Mouse (Mus musculus) hindbrain, embryonic 10.5 days (tissue): ENCODE measurements around the gene Olfr1459. TPM values are rescaled to one million over a fixed set of nuclear protein-coding genes. Genes with fewer than 3 reads are reported as not detected.

Experiments used
- DNase-seq: peaks from one replicate; pipeline ENCODE4 v3.0.0-alpha.2; 2017; ENCODE audit warnings: low spot score
- H3K27ac ChIP-seq: fragments of 300-500 bp; sonication (generic); 2 replicates; pipeline ENCODE4 v1.5.1; 2016; ENCODE audit warnings: mild to moderate bottlenecking, moderate library complexity
- H3K27me3 ChIP-seq: fragments of 300-500 bp; sonication (generic); 2 replicates; pipeline ENCODE4 v1.6.1; 2016; ENCODE audit warnings: mild to moderate bottlenecking; ENCODE audit not compliant: poor library complexity, insufficient read depth, severe bottlenecking
- H3K36me3 ChIP-seq: fragments of 300-500 bp; sonication (generic); 2 replicates; pipeline ENCODE4 v1.6.1; 2016; ENCODE audit warnings: mild to moderate bottlenecking, moderate library complexity
- H3K4me1 ChIP-seq: fragments of 300-500 bp; sonication (generic); replicated peaks from 2 replicates; pipeline ENCODE4 v1.6.1; 2016; ENCODE audit warnings: mild to moderate bottlenecking
- H3K4me3 ChIP-seq: fragments of 300-500 bp; sonication (generic); 2 replicates; pipeline ENCODE4 v1.5.1; 2016; ENCODE audit warnings: mild to moderate bottlenecking, moderate library complexity
- H3K9me3 ChIP-seq: fragments of 300-500 bp; sonication (generic); 2 replicates; pipeline ENCODE4 v1.6.1; 2016; ENCODE audit warnings: mild to moderate bottlenecking, moderate library complexity
- WGBS: fragments of 180-500 bp; shearing (Covaris S2); methylation state at CpG from one replicate; pipeline ENCODE4 v1.1.7; 2016; 5-methylcytosine and 5-hydroxymethylcytosine counted together
- polyA plus RNA-seq: library from polyadenylated mRNA; unstranded; fragments of >200 nt; fragmentation: Nextera tagmentation; extraction: Ambion mirVana; gene quantifications from 2 replicates; pipeline ENCODE4 v1.2.1, GENCODE M21; 2016

Gene Olfr1459
- not detected in 2 replicates for polyA plus RNA-seq

- Histone ChIP-seq H3K4me1 (no peaks in the 10 kb centered on the region), H3K36me3 (no peaks in the 10 kb centered on the region), H3K4me3 (no peak within 1 kb of the TSS), H3K27me3 (no peaks in the 10 kb centered on the region), H3K27ac (no peak within 1 kb of the TSS), H3K9me3 (peaks cover 34% of the 10 kb centered on the region)
- no peak for DNase-seq
- 71% methylated on average over 1 of the region's 1 CpGs for WGBS
These were observed at the start of gene Olfr1459 for GRCm38 (mm10) chr19:13149449-13149848. Olfr1459 (minus strand) TSS chr19:13149549.

- Histone ChIP-seq H3K36me3 (no peaks in the 10 kb centered on the region), H3K9me3 (peaks cover 34% of the 10 kb centered on the region), H3K4me3 (no peak within 1 kb of the TSS), H3K4me1 (no peaks in the 10 kb centered on the region), H3K27me3 (no peaks in the 10 kb centered on the region), H3K27ac (no peak within 1 kb of the TSS)
- no peak for DNase-seq
- WGBS = 88% methylated on average over 1 of the region's 1 CpGs
These were observed 36.1 kb upstream of the Olfr1459 start, which contains the start of gene Olfr1462 for GRCm38 (mm10) chr19:13185434-13185833. Olfr1462 (plus strand) TSS chr19:13185734.

GRCm38 (mm10) chr19:13162700-13163099, 13.4 kb upstream of the Olfr1459 start, which contains the start of gene Olfr1461:
Olfr1461 (plus strand) TSS chr19:13163000.
- WGBS = 51% methylated on average over 1 of the region's 1 CpGs

DNA sequence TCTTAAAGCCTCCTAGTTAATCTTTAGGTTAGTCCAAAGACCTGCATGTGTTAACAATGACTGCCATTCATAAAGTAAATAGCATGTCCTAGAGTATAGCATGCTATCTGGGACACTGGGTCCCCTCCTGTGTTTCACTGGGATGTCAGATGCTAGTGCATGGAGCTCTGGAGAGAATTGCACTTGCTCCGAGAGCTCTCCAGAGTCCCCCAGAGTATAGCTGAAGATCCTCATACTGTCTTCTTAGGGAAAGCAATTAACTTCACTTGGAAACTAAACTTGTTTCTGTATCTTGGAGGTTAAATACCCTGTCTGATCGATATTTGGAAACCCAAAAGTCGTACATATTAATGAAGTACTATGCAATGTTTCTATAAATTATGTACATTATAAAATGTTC, 42.7 kb downstream of the Olfr1459 start, which contains the start of gene Olfr1458:
Gene Olfr1458, minus strand, starts transcription at position 101 of the 400 bp plus-strand sequence.
- Histone ChIP-seq H3K9me3 (peaks cover 34% of the 10 kb centered on the region), H3K36me3 (no peaks in the 10 kb centered on the region), H3K4me1 (no peaks in the 10 kb centered on the region), H3K4me3 (no peak within 1 kb of the TSS), H3K27ac (no peak within 1 kb of the TSS), H3K27me3 (no peaks in the 10 kb centered on the region)
- DNase-seq = no peak
- 78% methylated on average over 3 of the region's 3 CpGs for whole genome bisulfite sequencing

More at GRCm38 (mm10) chr19:13162700-13163099, 13.4 kb upstream of the Olfr1459 start, which contains the start of gene Olfr1461:
- no peaks in the 10 kb centered on the region for H3K27me3 ChIP-seq
- no peak for DNase-seq
- H3K4me3 ChIP-seq = no peak within 1 kb of the TSS
- H3K9me3 ChIP-seq = peaks cover 11% of the 10 kb centered on the region
- H3K27ac ChIP-seq = no peak within 1 kb of the TSS
- H3K4me1 ChIP-seq = no peaks in the 10 kb centered on the region
- no peaks in the 10 kb centered on the region for H3K36me3 ChIP-seq

GRCm38 (mm10) chr19:13097791-13098190, 51.6 kb downstream of the Olfr1459 start, which contains the start of gene Olfr1457:
Olfr1457 (minus strand) TSS chr19:13097891.
- no peaks in the 10 kb centered on the region for H3K27me3 ChIP-seq
- no peaks in the 10 kb centered on the region for H3K36me3 ChIP-seq
- H3K4me3 ChIP-seq = no peak within 1 kb of the TSS
- 82% methylated on average over 2 of the region's 2 CpGs for WGBS
- H3K27ac ChIP-seq = no peak within 1 kb of the TSS
- DNase-seq = no peak
- H3K4me1 ChIP-seq = no peaks in the 10 kb centered on the region
- H3K9me3 ChIP-seq = peaks cover 17% of the 10 kb centered on the region; the same call in 1 of the 2 replicates

- H3K27ac ChIP-seq = no peak overlapping the region
- no peaks in the 10 kb centered on the region for H3K4me1 ChIP-seq
- 81% methylated on average over 1 of the region's 1 CpGs for WGBS
- no peak for DNase-seq
- peaks cover 32% of the 10 kb centered on the region; the same call in 1 of the 2 replicates for H3K9me3 ChIP-seq
- no peak overlapping the region for H3K4me3 ChIP-seq
- no peaks in the 10 kb centered on the region for H3K27me3 ChIP-seq
- H3K36me3 ChIP-seq = no peaks in the 10 kb centered on the region
These were observed 55.4 kb downstream of the Olfr1459 start for GRCm38 (mm10) chr19:13093908-13094307.

Other genes with a start within 250 kb of the Olfr1459 start
- gene Olfr1447, start 245.8 kb downstream of the Olfr1459 start, polyA plus RNA-seq = not detected in 2 replicates
- gene Olfr1448, start 225.1 kb downstream of the Olfr1459 start, polyA plus RNA-seq = not detected in 2 replicates
- gene Olfr1449, start 218.7 kb downstream of the Olfr1459 start, polyA plus RNA-seq = not detected in 2 replicates
- gene Olfr1450, start 199.3 kb downstream of the Olfr1459 start, polyA plus RNA-seq = not detected in 2 replicates
- gene Olfr1451, start 154.5 kb downstream of the Olfr1459 start, polyA plus RNA-seq = not detected in 2 replicates
- not detected in 2 replicates for gene Olfr1453, start 121.2 kb downstream of the Olfr1459 start, polyA plus RNA-seq
- gene Olfr1454, start 88.9 kb downstream of the Olfr1459 start, polyA plus RNA-seq = not detected in 2 replicates
- not detected in 2 replicates for gene Olfr1457, start 51.7 kb downstream of the Olfr1459 start, polyA plus RNA-seq
- not detected in 2 replicates for gene Olfr1458, start 42.8 kb downstream of the Olfr1459 start, polyA plus RNA-seq
- not detected in 2 replicates for gene Olfr1461, start 13.5 kb upstream of the Olfr1459 start, polyA plus RNA-seq
- gene Olfr1462, start 36.2 kb upstream of the Olfr1459 start, polyA plus RNA-seq = not detected in 2 replicates
- gene Olfr1463, start 81.8 kb upstream of the Olfr1459 start, polyA plus RNA-seq = not detected in 2 replicates
- gene Olfr1465, start 166.0 kb upstream of the Olfr1459 start, polyA plus RNA-seq = not detected in 2 replicates
- gene Olfr1466, start 189.3 kb upstream of the Olfr1459 start, polyA plus RNA-seq = not detected in 2 replicates
- not detected in 2 replicates for gene Olfr1467, start 212.7 kb upstream of the Olfr1459 start, polyA plus RNA-seq